Mouse (Mus musculus) spleen, postnatal 4 days (tissue): ENCODE data around the gene Cpeb4.
"Not testable (repeated sequence)": the region's sequence is repeated elsewhere in the genome, so short reads cannot be mapped to it uniquely, and the experiment has no call there.

Experiments
- DNase-seq, 2 experiments: peaks; one replicate each; pipeline ENCODE4 v3.0.0; 2022; ENCODE audit warnings: low spot score in 2 of 2

Gene Cpeb4

GRCm38 (mm10) chr11:31974132-31974531, 102.1 kb downstream of the Cpeb4 start:
- no peak for DNase-seq

GRCm38 (mm10) chr11:31974826-31975225, 102.8 kb downstream of the Cpeb4 start:
- DNase-seq = no peak

- no peak for DNase-seq
Observed at GRCm38 (mm10) chr11:31975678-31976077, 103.7 kb downstream of the Cpeb4 start.

GRCm38 (mm10) chr11:31976137-31976536, 104.1 kb downstream of the Cpeb4 start:
- no peak for DNase-seq

GRCm38 (mm10) chr11:31980089-31980488, 108.1 kb downstream of the Cpeb4 start:
- not testable (repeated sequence) for DNase-seq

GRCm38 (mm10) chr11:31981830-31982229, 109.8 kb downstream of the Cpeb4 start:
- no peak for DNase-seq

- not testable (repeated sequence) for DNase-seq
Observed at GRCm38 (mm10) chr11:31982247-31982943, 110.4 kb downstream of the Cpeb4 start.

- DNase-seq = no peak
Observed at GRCm38 (mm10) chr11:31983249-31983648, 111.2 kb downstream of the Cpeb4 start.

- DNase-seq = no peak
Observed at GRCm38 (mm10) chr11:31984786-31985185, 112.8 kb downstream of the Cpeb4 start.
